Mouse (Mus musculus): Measurements from ENCODE around the gene BC030867. TPM values are rescaled to one million over a fixed set of nuclear protein-coding genes. Genes with fewer than 3 reads are reported as not detected.

The BC030867 gene
- 4.6 and 4.9 TPM in 2 replicates for polyA plus RNA-seq (2012; rRNA removed; ENCODE audit: low replicate concordance)

DNA sequence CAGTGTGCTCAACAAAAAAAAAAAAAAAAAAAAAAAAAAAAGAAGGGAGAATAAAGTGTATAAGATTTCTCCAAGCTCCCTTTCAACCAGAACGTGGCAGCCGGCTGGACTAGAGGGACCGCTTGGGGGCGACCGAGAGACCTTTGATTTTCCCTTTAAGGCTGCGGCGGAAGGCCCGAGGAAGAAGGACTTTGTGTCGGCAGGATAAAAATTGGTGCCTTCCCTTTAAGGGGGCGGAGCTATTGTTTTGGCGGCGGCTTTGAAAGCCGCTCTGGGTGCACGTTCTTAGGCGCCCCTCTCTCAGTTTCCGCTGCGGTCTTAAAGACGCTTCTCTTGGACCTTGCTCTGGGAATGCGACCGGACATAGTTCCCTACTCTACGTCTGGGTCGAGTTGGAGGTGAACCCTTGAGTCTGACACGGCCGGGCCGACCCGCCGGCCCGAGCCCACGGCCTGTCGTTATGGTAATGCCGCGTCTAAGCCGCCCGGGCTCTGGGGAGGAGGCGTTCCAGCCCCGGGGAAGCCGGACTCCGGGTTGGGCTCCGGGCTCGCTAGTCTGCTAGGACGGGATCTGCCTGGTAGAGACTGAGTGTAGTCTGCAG, at the start of gene BC030867:
Gene BC030867 (plus strand): TSS at position 253 of the 601 bp plus-strand sequence.

DNA sequence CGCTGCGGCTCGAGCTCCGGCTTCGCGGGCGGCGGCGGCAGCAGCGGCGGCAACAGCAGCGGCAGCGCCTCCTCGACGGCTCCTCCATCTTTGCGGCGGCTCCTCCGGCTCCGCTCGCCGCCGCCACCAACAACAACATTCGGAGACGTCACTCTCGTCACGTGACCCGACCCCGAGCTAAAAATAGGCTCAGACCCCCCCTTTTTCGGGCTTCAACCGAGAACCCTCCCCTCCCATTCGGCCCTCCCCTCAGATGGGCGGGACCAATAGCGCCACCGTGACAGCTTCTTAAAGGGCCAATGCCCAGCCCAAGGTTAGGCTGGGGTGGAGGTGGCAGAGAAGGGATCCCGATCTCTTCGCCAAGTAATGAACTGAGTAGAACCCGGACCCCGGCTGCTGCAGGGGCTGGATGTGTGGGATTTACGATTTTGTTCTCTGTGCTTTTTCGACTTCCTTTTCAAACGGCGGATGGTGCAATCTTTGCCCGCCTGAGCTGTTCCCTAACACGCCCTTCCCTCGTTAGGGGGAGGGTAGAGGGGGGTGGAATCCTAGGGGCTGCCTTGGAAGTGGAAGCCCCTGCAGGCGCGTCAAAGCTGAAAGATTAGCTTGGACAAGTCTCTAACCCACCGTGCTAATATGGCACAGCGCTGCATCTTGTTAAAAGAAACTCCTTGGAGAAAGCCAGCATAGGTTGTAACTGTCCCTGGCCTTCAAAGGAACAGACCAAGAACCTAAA, 18.5 kb upstream of the BC030867 start, which contains the start of gene Hdac5:
Gene Hdac5 (minus strand): TSS at position 161 of the 736 bp plus-strand sequence.

GRCm38 (mm10) chr11:102268520-102269244, 20.0 kb downstream of the BC030867 start, which contains the start of gene Asb16:
Gene Asb16 (plus strand): TSS chr11:102268743.

DNA sequence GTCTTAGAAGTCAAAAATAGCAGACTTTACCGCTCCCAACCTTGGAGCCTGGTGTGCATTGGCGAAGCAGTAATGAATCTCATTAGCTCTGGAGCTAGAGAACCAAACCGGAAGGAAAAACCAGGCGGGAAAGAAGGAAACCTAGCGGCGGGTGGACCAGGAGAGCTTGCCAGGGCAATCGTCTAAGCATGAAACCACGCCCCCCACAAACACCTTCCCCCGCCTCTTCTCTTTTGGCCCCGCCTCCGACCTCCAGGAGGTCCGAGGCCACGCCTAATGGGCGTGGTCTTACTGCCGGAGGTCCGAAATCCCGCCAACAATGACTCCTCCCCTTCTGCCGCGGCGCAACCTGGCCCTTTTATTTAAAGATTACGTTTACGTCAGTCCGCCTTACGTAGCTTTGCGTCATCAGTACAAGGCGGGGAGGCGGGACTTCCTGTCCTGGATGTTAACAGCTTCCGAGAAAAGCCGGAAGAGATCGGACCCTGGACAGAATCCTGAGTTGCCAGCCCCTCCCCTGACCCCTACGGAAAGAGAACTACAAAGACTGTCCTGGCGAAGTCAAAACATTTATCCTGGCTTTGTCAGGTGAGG, 35.9 kb downstream of the BC030867 start, which contains the start of gene Tmub2:
Gene Tmub2 (plus strand): TSS at position 431 of the 594 bp plus-strand sequence.

GRCm38 (mm10) chr11:102296491-102297472, 48.1 kb downstream of the BC030867 start, which contains the start of gene Atxn7l3:
Gene Atxn7l3 (minus strand): TSS chr11:102296631.

Other genes with a start within 250 kb of the BC030867 start
- 1.0 and 1.7 TPM in 2 replicates for gene Mpp3, start 220.4 kb upstream of the BC030867 start, polyA plus RNA-seq (2012; rRNA removed; ENCODE audit: low replicate concordance)
- 3.6 and 5.4 TPM in 2 replicates for gene Cd300lg, start 207.4 kb upstream of the BC030867 start, polyA plus RNA-seq (2012; rRNA removed; ENCODE audit: low replicate concordance)
- 1.8 and 2.1 TPM in 2 replicates for gene Mpp2, start 160.4 kb upstream of the BC030867 start, polyA plus RNA-seq (2012; rRNA removed; ENCODE audit: low replicate concordance)
- gene Ppy, start 147.6 kb upstream of the BC030867 start, polyA plus RNA-seq (2012; rRNA removed; ENCODE audit: low replicate concordance), result 10.5 TPM in 1 of 2 replicates, not detected in the other
- gene Pyy, start 141.1 kb upstream of the BC030867 start, polyA plus RNA-seq (2012; rRNA removed; ENCODE audit: low replicate concordance), result 92.0 and 116 TPM in 2 replicates
- gene Nags, start 103.4 kb upstream of the BC030867 start, polyA plus RNA-seq (2012; rRNA removed; ENCODE audit: low replicate concordance), result 52.0 and 86.9 TPM in 2 replicates
- 13.8 and 14.3 TPM in 2 replicates for gene Tmem101, start 92.5 kb upstream of the BC030867 start, polyA plus RNA-seq (2012; rRNA removed; ENCODE audit: low replicate concordance)
- gene Lsm12, start 63.6 kb upstream of the BC030867 start, polyA plus RNA-seq (2012; rRNA removed; ENCODE audit: low replicate concordance), result 24.2 and 28.7 TPM in 2 replicates
- gene G6pc3, start 59.3 kb upstream of the BC030867 start, polyA plus RNA-seq (2012; rRNA removed; ENCODE audit: low replicate concordance), result 64.1 and 84.2 TPM in 2 replicates
- gene Hdac5, start 18.7 kb upstream of the BC030867 start, polyA plus RNA-seq (2012; rRNA removed; ENCODE audit: low replicate concordance), result 75.7 and 76.7 TPM in 2 replicates
- 0.32 and 2.3 TPM in 2 replicates for gene Asb16, start 19.9 kb downstream of the BC030867 start, polyA plus RNA-seq (2012; rRNA removed; ENCODE audit: low replicate concordance)
- 44.7 and 54.3 TPM in 2 replicates for gene Tmub2, start 36.0 kb downstream of the BC030867 start, polyA plus RNA-seq (2012; rRNA removed; ENCODE audit: low replicate concordance)
- gene Atxn7l3, start 47.7 kb downstream of the BC030867 start, polyA plus RNA-seq (2012; rRNA removed; ENCODE audit: low replicate concordance), result 25.5 and 36.4 TPM in 2 replicates
- 13.2 and 18.6 TPM in 2 replicates for gene Ubtf, start 70.9 kb downstream of the BC030867 start, polyA plus RNA-seq (2012; rRNA removed; ENCODE audit: low replicate concordance)
- 0.06 TPM in 1 of 2 replicates, not detected in the other for gene Slc4a1, start 117.3 kb downstream of the BC030867 start, polyA plus RNA-seq (2012; rRNA removed; ENCODE audit: low replicate concordance)
- 4.5 and 5.1 TPM in 2 replicates for gene Rundc3a, start 144.5 kb downstream of the BC030867 start, polyA plus RNA-seq (2012; rRNA removed; ENCODE audit: low replicate concordance)
- gene Slc25a39, start 159.1 kb downstream of the BC030867 start, polyA plus RNA-seq (2012; rRNA removed; ENCODE audit: low replicate concordance), result 578 and 741 TPM in 2 replicates
- 118 and 121 TPM in 2 replicates for gene Grn, start 181.4 kb downstream of the BC030867 start, polyA plus RNA-seq (2012; rRNA removed; ENCODE audit: low replicate concordance)
- gene Fam171a2, start 198.8 kb downstream of the BC030867 start, polyA plus RNA-seq (2012; rRNA removed; ENCODE audit: low replicate concordance), result 4.1 and 8.3 TPM in 2 replicates
- gene Itga2b, start 221.2 kb downstream of the BC030867 start, polyA plus RNA-seq (2012; rRNA removed; ENCODE audit: low replicate concordance), result 4.6 and 5.7 TPM in 2 replicates